Mouse (Mus musculus) bone marrow macrophage, adult 2 months (primary cell): ENCODE measurements around the gene Iqch.

ENCODE experiments used
- CTCF ChIP-seq: IDR thresholded peaks from 2 replicates; pipeline ENCODE4 v1.5.1; 2012; ENCODE audit warnings: low read depth, mild to moderate bottlenecking, low read length, moderate library complexity
- POLR2A ChIP-seq: IDR thresholded peaks from 2 replicates; pipeline ENCODE4 v1.6.1; 2012; ENCODE audit warnings: mild to moderate bottlenecking, low read depth, low read length, borderline replicate concordance

GRCm38 (mm10) chr9:63507110-63507509 is 95.2 kb downstream of the Iqch start:
- TF ChIP-seq POLR2A (no peak), CTCF (no peak)
